Mouse (Mus musculus) telencephalon, adult 2 months (tissue): ENCODE data around the gene Samd13.

ENCODE experiments used
- DNase-seq: peaks from one replicate; pipeline ENCODE4 v3.0.0-alpha.2; 2011; ENCODE audit warnings: low read depth, low spot score

Samd13 gene

DNA sequence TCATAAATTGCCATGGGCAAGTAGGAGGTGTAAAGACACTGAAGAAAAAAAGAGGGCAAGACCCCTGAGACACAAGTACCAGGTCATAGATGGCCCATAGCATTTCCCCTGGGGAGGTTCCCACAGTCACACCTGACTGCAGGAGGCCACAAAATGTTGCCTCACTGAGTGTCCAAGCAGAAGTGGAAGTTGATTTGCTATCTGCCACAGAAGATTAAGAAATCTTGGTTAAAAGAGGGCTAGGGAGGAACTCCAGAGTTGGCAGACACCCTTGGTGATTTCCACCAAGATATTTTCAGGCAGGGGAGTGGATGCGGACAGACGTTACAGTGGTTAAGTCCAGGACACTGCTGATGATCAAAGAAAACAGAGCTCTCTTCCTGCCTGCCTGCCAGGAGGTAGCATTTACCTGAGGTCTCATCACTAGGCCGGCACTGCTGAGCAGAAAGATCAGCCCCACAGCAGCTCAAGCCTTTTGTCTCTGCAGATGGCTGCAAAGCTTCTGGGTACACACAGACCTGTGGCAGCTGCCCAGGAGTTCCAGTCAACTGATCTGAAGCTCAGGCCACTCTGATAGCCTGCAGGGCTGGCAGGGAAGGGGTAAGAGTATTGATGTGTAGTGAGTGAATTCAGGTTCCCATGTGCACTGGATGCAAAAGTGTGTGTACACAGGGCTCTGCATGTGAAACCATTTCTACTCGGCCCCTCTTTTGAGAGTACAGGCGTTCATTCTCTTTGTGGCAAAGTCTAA is 68.7 kb downstream of the Samd13 start:
- DNase-seq: no peak

DNA sequence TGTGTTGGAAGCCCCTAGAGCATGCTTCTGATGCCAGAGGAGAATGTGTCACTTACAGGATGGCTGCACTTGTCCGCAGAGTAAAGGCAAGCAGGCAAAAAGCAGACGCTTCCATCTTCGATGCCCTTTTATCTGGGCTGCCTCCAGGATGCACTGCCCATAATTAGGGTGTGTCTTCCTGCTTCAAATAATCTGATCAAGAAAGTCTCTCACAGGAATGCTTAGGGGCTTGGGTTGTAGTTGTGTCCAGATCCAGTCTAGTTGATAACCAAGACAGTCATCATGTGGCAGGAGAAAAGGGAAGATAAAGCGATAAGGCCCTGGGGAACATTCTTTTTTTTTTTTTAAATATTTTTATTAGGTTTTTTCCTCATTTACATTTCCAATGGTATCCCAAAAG is 69.9 kb downstream of the Samd13 start, which contains the start of gene Dnase2b:
Gene Dnase2b (minus strand): TSS at position 101 of the 400 bp plus-strand sequence.
- DNase-seq: no peak

DNA sequence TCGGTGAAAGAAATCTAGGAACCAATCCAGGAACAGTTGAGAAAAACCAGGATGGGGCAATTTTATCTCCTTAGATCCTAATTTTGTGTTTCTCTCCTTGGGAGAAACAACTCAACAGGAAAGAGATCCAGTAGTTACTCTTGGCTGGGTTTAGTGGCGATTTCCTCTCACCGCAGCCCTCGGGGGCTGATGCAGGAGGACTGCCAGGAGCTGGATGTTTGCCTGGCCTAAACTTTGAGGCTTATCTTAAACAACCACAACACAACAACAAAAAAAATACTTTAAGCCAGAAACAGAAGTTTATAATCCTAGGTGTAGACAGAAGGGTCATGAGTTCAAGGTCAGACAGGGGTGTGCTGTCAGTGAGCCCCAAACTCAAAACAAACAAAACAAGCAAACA is 73.6 kb downstream of the Samd13 start:
- DNase-seq: no peak

DNA sequence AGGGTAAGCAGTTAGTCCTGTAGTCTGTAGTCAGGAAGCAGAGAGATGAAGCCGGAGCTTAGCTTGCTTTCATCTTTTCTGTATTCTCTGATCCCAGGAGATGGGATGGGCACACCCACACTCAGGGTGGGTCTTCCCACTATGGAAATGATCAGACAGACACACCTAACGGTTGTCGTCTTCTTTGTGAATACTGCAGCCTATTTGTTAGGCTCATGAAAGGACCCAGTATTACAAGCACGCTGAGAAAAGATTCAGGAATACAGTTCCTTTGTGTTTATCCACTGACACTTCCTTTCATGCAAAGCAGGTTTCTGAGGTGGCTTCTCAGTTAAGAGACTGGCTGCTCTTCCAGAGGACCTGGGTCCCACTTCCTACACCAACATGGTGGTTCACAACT is 74.1 kb downstream of the Samd13 start:
- DNase-seq: no peak

- DNase-seq: peak; percentile 74
Observed at GRCm38 (mm10) chr3:146610322-146610721, 75.1 kb downstream of the Samd13 start.

- DNase-seq: peak; percentile 91
Observed at GRCm38 (mm10) chr3:146607368-146607767, 78.0 kb downstream of the Samd13 start.

- no peak for DNase-seq
Observed at GRCm38 (mm10) chr3:146604647-146605046, 80.7 kb downstream of the Samd13 start.

DNA sequence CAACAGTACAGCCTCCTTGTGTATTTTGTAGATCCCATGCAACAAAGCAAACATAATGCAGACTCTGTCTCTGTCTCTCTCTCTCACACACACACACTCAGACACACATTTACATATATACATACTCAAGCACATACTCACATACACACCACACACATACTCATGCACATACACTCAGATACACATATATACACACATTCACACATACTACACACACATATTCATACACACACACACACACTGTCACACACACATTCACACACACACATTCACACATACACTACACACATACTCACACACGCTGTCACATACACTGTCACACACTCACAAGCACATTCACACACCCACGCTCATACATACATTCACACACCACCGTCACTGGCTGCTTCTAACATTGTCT is 82.9 kb downstream of the Samd13 start:
- DNase-seq: no peak

GRCm38 (mm10) chr3:146601205-146601604 is 84.2 kb downstream of the Samd13 start:
- DNase-seq: no peak

DNA sequence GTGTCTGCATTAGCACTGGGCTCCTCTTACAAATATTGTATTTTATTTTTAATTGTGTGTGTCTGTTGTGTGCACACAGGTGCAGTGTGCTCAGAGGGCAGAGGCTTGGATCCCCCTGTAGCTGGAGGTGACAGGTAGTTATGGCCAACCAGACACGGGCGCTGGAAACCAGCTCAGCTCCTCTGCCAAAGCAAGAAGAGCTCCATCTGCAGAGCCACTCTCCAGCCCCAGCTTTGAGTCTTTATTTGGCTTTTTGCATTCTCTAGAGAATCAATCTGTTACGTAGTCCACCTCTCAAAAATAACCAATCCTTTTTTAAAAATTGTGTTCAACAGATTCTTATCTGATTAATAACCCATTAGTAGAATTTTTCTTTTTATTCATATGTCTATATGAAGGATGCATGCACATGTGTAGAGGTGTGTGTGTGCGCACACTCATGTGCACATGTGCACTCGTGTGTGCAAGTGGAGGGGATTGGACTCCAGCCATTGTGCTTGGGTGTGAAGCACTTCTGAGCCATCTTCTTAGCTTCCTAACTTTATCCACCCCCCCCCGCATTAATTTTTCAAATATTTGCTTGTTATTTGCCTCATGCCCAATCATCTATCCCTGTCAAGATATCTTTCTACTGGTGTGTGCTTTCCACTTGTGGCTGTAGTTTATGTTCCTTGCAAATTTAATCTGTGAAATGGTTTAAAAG is 86.0 kb downstream of the Samd13 start:
- no peak for DNase-seq

DNA sequence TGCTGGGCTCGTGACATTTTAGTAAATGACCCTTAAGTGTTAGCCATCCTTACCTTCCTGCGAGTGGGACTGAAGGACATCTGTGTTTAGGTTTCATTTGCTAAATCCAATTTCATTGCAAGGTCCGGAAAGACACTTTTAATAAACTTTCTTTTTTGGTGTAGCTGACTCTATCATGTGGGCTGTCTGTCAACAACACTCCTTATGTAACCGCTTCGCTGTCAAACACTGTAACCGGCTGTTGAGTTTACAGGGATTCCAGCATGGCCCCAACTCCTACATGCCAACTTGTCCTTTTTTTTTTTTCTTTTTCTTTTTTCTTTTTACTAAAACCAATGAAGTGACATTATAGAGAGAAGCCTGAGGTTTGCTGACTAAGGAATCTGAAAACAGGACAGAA is 87.0 kb downstream of the Samd13 start:
- DNase-seq: peak; percentile 78

GRCm38 (mm10) chr3:146596864-146597263 is 88.5 kb downstream of the Samd13 start:
- DNase-seq: no peak

DNA sequence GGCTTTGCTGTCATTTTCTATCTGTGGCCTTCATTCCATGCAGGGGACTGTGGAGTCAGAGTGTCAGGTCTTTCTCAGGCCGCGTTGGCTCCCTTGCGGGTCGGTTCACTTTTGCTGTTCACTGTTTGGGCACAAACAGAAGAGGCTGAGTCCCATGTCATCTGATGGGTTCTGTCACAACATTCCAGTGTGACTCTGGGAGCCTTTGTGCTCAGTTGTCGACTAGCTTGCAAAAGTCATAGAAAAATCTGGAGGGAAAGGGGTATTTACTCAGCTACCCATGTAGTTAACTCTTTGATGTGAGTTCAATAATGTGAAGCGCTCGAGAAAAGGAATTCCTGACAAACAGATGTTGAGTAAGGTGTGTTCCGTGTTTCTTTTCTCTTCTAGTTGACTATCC is 89.0 kb downstream of the Samd13 start:
- DNase-seq: no peak

DNA sequence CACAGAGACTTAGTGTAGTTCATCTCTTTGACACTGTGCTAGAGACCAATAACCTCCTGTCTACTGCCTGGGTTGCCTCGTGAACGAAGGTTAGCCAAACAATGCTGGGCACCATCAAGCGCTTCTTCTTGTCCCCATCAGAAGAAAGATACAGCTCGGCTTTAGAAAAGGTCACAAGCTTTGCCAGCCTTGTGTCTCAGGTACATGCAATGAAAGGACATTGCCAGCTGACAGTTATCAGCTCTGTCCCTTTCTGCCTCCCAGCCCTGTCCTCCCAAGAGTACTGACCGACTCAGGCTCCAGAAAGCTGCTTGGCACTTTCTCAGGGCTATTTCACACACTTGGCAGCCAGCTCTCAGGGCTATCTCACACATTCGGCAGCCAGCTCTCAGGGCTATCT is 90.0 kb downstream of the Samd13 start:
- DNase-seq: no peak
